Mouse (Mus musculus) left cerebral cortex, postnatal 36 days (tissue): ENCODE measurements around the gene Ccs. TPM values are rescaled to one million over a fixed set of nuclear protein-coding genes. Genes with fewer than 3 reads are reported as not detected.
A peak's percentile ranks its signal among the peaks of the same experiment; 100 is the strongest.
"Not testable (repeated sequence)": the region's sequence is repeated elsewhere in the genome, so short reads cannot be mapped to it uniquely, and the experiment has no call there.

Experiments
- DNase-seq, 2 experiments: peaks; one replicate each; pipeline ENCODE4 v3.0.0; 2021 to 2022; ENCODE audit warnings: low spot score in 2 of 2, mixed read lengths in 1 of 2
- intact Hi-C: fragments of 180-260 bp; cut with DNase I; formaldehyde crosslinking; loops from one replicate; pipeline ENCODE4 v1.15.1; 2025
- total RNA-seq, 2 experiments: library from RNA; stranded (reverse); gene quantifications; 2 replicates each; pipeline ENCODE4 v1.2.3; 2021

Gene Ccs
- total RNA-seq, 2 experiments from 2014 or later: 33.1 to 37.5 TPM

DNA sequence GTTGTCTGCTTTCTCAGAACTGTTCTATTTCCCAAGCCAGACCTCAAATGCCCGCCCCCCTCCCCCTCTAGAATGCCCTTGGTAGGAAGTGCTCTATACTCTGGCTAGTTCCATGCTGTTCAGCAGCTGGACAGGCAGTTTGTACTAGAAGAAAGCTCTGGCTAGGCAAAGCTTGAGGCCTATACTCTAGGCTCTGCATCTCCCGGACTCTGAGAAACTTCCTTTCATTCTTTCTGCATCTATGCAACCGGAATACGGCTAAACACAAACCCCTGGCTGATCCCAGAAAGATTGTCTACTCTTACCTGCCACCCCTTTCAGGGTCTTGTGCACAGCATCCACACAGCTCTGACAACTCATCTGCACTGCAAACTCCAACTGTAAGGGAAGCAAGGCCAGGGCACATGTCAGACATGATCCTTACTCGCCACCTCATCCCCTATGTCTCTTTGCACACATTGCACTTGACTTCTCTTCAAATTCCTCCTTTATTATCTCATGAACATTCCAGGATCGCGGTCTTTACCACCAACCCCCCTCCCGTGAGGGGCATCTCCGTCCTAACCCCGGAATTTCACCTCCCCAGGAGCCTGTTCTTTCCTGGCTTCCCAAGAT is 499 bp downstream of the Ccs start:
- intact Hi-C loops: loop anchor here (1.0 kb wide), 1 partner anchor 27 kb away; the partner anchor contains the start of genes Gm21992 and Rbm14
- no peak for DNase-seq

DNA sequence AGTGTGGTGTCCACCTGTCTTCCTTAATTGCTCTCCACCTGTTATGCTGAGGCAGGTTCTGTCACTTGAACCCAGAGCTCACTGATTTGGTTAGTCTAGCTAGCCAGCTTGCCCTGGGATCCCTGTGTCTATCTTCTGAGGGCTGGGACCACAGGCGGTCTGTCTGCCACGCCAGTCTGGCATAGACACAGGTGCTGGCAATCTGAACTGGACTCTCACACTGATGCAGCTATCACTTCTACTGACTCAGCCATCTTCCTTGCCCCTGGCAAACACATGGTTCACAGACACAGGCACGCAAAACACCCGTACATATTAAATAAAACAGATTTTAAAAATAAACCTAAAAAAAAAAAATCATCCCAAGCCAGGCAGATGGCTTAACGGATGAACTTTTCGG is 2.1 kb downstream of the Ccs start:
- no peak for DNase-seq
- intact Hi-C loops: no loop called here

DNA sequence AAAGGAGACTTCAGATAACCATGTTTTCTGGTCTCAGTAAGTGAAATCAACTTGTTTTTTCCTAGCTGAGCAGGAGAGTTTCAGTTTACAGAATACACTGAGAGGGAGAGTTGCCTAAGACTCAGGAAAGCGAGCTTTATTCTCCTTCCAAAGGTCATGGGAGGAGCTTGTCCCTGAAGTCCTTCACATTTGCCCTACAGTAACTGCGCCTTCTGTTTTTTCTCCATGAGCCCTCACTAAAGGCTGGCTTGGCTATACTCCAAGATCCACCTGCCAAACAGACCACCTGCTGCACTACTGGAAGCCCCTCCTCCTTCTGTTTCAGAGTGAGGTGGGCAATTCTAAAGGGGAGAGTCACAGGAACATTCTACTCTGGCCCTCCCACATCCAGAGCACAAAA is 3.0 kb downstream of the Ccs start:
- intact Hi-C loops: no loop called here
- no peak for DNase-seq

DNA sequence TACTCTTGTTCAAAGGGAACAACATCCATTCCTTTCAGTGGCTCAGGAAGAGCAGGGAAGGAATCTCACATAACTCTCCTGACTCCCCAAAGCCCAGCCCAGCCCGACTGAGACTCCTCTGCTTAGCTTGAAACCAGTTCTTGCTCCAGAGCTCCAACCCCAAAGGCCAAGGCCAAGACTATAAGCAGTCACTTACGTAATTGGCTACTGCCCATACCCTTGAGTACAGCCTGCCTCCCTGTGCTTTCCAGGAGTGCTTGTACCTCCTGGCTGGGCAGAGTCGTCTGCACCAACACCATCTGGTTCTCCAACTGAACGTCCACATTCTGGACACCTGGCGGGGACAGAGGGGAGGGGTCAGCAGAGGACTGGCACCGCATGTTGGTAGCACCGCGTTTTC is 5.2 kb downstream of the Ccs start:
- intact Hi-C loops: no loop called here
- DNase-seq: no peak

DNA sequence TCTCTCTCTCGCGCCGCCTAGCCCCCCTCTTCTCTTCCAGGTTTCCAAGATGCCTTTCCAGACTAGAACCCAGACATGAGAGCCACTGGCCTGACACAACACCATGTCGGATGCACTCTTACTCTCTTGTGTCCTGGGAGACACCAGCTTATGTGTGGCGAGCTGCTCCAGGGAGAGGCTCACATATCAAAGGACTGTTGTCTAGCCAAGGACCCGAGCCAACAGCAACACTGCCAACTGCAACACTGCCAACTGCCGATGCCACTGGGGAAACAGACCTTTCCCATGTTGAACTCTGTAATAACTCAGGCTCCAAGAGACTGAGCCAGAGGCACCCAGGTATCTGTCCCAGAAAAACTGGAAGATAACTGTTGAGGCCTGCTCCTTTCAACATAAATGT is 10.0 kb downstream of the Ccs start:
- DNase-seq: no peak
- intact Hi-C loops: no loop called here

DNA sequence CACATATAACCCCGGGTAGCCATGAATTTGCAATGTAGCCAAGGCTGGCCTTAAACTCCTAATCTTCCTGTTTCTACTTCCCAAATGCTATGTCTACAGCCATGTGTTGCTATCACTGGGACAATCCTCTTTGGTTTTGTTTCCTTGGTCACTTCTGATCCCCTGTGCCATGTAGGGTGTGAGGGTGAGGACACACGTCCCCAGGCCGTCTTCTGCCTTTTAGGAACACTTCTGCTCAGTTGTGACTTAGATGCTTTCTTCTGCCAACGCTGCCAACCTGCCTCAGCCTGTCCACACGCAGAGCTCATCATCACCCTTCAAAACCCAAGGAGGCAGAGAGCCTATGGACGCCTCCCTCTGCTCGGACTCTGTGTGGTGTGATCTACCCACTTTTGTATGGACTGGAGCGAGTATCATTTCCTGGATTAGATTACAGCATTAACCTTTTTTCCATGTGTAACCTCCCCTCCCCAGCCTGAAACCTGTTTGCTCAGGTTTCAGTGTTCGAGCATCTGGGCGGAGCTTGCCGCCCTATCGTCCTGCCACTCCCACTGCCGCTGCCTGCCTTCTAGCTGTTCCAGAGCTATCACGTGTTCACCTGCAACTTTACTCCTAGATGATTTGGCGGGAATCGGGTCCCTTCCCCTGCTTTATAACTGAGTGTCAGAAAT is 10.6 kb downstream of the Ccs start:
- no peak for DNase-seq
- intact Hi-C loops: no loop called here

DNA sequence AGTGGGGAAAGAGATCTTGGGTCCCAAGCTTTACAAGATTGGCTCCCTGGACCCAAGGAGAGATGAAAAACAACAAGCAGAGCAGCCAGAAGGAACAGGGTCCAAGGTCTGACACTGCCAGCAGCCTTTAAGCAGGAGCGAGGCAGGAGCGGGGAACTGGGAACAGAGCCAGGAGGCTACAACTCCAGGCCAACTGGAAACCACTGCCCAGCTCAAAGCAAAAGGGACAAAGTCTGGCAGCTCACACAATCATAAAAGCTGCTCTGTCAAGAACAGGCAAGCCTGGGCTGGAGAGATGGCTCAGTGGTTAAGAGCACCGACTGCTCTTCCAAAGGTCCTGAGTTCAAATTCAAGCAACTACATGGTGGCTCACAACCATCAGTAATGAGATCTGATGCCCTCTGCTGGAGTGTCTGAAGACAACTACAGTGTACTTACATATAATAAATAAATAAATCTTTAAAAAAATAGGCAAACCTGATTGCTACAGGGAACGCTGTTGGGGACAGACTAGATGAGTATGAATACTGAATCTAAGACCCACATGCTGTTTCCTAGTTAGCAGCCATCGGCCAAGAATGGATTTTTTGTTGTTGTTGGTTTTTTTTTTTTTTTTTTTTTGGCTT is 18.3 kb downstream of the Ccs start:
- intact Hi-C loops: no loop called here
- DNase-seq: peak; percentile 41 to 62

DNA sequence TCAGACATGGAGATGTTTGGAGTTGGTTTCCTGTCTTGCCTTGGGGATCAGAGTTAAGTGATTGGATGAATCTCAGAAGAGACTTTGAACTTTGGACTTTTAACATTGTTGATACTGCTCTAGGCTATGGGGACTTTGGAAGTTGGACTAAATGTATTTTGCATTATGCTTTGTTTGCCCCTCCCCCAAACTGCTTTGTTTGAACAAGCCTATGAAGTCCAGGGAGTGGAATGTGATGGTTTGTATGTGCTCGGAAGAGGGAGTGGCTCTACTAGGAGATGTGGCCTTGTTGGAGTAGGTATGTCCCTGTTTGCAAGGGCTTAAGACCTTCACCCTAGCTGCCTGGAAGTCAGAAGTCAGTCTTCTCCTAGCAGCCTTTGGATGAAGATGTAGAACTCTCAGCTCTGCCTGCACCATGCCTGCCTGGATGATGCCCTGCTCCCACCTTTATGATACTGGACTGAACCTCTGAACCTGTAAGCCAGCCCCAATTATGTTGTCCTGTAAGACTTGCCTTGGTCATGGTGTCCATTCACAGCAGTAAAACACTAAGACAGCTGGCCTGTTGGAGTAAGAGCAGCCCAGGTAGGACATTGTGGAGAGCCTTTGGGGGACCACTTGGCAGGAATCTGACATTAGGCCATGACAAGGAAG is 21.8 kb downstream of the Ccs start:
- DNase-seq: no peak
- intact Hi-C loops: no loop called here

DNA sequence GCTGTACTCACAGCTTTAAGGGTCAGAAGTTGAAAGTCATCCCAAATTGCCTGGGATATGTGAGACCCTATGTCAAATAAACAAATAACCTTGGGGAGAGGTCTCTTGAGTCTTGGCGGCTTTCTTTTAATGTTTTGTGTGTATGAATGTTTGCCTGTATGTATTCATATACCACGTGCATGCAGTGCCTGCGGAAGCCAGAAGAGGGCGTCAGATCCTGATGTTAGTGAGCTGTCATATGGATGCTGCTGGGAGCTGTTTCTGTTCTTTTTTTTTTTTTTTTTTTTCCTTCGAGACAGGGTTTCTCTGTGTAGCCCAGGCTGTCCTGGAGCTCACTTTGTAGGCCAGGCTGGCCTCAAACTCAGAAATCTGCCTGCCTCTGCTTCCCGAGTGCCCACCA is 26.1 kb downstream of the Ccs start:
- no peak for DNase-seq
- intact Hi-C loops: no loop called here

DNA sequence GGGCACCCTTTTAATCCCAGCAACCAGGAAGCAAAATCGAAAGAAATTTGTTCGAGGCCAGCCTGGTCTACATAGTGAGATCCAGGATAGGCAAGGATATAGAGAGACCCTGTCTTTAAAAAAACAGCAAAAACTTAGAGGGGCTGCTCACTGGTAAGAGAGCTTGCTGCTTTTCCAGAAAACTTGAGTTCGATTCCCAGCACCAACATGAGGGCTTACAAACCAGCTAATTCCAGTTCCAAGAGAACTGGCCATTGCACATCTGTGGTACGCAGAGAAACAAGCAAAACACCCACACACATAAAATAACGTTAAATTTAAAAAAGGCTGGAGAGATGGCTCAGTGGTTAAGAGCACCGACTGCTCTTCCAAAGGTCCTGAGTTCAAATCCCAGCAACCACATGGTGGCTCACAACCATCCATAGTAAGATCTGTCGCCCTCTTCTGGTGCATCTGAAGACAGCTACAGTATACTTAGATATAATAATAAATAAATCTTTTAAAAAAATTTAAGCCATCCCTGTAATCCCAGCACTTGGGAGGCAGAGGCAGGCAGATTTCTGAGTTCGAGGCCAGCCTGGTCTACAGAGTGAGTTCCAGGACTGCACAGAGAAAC is 26.7 kb downstream of the Ccs start:
- intact Hi-C loops, DNase-seq: not testable (repeated sequence)

DNA sequence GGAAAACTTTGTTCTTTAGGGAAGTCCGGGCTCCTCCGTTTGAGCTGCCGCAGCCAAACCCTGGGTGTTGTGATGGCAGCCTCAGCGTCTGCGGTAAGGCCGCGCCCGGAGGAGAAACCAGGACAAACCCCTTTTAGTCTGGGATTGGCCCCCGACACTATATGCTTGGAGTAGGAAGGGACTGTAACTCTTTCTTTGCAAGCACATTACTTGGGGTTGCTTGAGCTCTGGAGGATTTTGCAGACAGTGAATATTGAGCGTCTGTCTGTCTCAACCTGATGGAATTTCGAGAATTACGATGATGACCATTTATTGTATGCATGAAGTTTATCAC is 27.3 kb downstream of the Ccs start:
- no peak for DNase-seq
- intact Hi-C loops: loop anchor here (1.0 to 2.0 kb wide), 2 partner anchors 27 to 55 kb away; partner anchors contain the start of genes Ccdc87, Ccs and Rbm4b

DNA sequence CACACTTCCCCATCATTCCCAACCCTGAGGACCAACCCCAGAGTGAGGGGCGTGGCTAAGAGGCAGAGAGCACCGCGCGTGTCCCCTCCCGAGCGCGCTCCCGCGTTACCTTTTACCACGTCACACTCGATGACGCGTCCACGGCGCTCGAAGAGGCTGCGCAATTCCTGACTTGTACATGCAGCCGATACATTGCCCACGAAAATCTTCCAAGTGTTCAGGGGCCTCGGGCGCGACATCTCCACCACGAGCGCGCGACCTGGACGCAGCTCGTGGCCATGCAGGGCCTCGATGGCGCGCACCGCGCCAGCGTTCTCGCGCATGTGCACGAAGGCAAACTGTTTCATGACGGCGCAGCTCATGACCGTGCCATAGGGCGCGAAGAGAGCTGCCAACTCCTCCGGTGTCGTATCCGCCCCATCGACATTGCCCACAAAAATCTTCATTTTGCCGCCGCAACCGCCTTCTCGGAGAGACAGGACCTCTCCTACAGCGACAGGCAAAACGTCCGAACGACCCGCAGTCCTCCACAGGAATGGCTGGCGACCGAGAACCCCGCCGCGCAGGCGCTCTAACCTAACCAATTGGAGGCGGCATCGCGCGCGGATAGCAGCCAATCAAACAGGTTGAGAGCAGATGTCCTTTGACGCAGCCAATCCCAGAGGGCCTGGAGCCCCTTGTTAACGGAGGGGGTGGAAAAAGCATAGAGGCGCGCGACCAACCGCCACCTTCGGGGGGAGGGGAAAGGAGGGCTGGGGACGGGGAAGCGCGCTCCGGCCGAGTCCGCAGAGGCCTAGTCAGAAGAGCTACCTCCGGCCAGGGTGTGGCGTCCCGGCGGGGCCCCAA is 27.8 kb downstream of the Ccs start, which contains the start of the genes Gm21992 and Rbm14:
Gene Gm21992, minus strand, starts transcription at position 550 of the 846 bp plus-strand sequence.
Gene Rbm14, minus strand, starts transcription at position 572 of the 846 bp plus-strand sequence.
- DNase-seq: peak; percentile 98 to 99
- intact Hi-C loops: loop anchor here (1.0 to 2.0 kb wide), 2 partner anchors 28 to 54 kb away; partner anchors contain the start of genes Ccdc87, Ccs and Rbm4b

DNA sequence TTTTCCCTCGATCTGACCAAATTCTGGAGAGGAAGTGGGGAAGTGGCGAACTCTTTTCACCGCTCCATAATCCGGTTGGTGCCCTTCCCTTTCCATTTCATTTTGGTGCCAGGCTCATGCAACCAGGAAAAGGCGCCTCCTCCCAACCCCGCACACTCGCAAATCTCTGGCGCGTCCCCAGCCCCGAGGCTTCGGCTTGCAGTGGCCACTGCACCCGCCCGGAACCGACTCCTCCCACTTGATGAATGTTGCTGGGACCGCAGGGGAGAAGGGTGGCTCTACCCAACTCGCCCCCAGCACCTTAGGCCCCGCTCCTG is 28.4 kb downstream of the Ccs start:
- no peak for DNase-seq

DNA sequence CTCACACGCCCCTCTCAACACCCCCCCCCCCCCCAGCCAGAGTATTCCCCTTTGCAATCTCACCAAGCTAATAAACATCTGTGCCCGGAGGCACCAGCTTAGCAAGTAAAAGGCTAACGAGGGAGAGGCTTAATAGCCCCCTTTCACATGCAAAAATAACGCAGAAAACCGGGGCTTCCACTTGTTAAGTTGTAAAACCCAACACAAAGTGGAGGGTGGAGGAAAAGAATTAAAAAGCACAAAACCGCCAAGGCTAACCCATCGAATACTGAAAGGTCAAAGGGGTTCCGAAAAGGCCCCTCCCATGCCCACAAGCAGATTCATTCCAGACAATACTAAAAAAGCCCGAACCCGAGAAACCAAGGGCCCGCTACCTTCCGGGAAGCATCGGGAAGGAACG is 28.8 kb downstream of the Ccs start:
- DNase-seq: no peak
- intact Hi-C loops: loop anchor here (2.0 kb wide), 1 partner anchor 54 kb away; the partner anchor contains the start of gene Rbm4b

More for the DNA sequence above, 28.4 kb downstream of the Ccs start:
- intact Hi-C loops: loop anchor here (1.0 to 2.0 kb wide), 2 partner anchors 29 to 54 kb away; partner anchors contain the start of genes Ccdc87, Ccs and Rbm4b

DNA sequence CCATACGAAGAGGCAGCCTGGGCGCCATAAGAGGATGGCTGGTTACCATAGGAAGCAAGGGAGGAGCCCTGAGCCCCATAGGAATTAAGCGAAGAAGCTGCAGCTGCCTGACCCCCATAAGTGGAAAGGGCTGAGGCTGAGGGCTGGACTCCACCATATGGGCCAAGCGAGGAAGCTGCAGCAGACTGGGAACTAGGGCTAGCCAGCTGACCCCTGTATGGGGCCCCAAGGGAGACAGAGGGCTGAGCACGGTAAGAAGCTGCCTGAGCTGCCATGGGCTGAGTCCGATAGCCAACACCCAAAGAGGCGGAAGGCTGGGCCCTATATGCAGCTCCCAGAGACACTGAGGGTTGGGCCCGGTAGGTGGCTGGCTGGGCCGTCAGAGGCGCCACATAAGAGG is 35.8 kb downstream of the Ccs start:
- intact Hi-C loops: no loop called here

DNA sequence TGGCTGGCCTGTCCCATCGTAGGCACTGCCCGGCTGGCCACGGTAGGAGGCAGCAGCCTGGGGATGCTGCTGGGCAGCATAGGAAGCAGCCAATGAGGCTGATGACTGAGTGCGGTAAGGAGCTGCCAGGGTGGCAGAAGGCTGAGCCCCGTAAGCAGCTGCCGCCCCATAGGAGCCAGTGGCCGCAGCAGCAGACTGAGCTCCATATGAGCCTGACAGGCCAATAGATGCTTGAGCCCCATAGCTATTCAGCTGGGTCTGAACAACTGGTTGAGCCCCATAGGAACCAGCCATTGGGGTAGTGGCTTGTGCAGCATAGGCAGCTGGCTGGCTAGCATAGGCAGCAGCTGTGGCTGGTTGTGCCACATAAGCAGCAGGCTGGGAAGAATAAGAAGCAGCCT is 36.4 kb downstream of the Ccs start:
- intact Hi-C loops: no loop called here
- no peak for DNase-seq

More for the DNA sequence above, 35.8 kb downstream of the Ccs start:
- DNase-seq: no peak

DNA sequence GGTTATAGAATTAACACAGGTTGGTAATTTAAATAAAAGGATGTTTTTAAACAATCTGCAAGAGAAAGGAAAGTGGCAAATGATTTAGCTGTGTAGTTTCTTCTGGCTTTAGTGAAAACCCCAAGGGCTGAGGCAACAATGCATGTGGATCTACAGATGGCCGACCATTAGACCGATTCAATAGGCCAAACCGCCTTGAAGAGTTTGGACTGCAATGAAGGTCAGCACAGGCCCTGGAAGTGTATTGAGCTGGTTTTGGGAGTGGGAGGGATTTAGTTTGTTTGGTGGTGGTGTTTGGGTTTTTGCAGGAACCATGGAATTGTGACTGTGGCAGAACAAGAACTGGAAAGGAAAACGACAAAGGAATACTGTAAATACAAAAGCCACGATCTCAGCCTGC is 40.0 kb downstream of the Ccs start:
- DNase-seq: no peak
- intact Hi-C loops: no loop called here

DNA sequence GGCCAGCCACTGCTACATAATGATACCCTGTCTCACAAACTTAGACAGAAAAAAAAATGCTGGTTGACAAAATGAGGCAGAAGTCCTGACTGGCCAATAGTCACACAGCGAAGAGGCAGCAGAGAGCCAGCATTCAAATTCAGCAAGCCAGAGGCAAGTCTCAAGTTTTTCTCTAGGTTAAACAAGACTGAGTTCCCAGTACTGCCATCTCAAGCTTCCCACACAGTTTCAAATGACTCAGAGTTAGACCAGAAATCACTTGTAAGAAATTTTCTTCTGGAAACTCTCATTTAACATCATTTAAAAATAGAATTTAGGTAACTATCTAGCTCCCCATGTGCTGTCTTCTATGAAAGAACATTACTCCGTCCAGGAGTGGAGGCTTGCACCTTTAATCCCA is 41.3 kb downstream of the Ccs start:
- intact Hi-C loops: no loop called here
- no peak for DNase-seq

DNA sequence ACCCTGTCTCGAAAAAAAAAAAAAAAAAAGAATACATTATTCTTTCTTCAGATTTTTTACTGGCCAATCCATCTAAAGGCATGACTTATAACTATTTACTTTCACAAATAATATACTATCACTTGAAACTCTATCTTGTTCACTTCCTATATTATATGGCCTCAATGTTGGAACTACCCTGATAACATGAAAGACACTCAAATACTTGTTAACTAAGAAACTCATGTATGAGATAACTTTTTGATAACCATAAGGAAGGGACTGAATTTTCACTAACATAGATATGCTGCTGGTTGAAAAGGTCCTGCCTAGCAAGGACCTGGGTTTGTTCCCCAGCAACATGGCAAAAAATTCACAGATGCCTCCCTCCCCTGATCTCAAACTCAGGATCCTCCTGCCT is 43.2 kb downstream of the Ccs start:
- intact Hi-C loops: no loop called here
- DNase-seq: no peak
